Mouse (Mus musculus): Measurements from ENCODE around the gene Cacna2d2.

- TF ChIP-seq CTCF (IDR thresholded peaks at IDR 0.05; ENCODE audit: control insufficient read depth, insufficient read depth, insufficient replicate concordance, low read depth, low read length) (no peak), POLR2A (IDR thresholded peaks at IDR 0.05; ENCODE audit: control insufficient read depth, low read depth, low read length) (no peak)
Measured at GRCm38 (mm10) chr9:107483714-107484113, 84.3 kb downstream of the Cacna2d2 start.
